Mouse (Mus musculus): Measurements from ENCODE around the gene Wdr44.
"Not testable (repeated sequence)": the region's sequence is repeated elsewhere in the genome, so short reads cannot be mapped to it uniquely, and the experiment has no call there.

Wdr44 gene

GRCm38 (mm10) chrX:23833784-23834183 is 140.9 kb downstream of the Wdr44 start:
- DNase-seq (ENCODE audit: inconsistent ontology term) = not testable (repeated sequence)

GRCm38 (mm10) chrX:23840921-23841320 is 148.1 kb downstream of the Wdr44 start:
- DNase-seq (ENCODE audit: inconsistent ontology term) = no peak

All from Muller cell, postnatal 12 days (primary cell).